Mouse (Mus musculus): ENCODE data around the gene 1700088E04Rik. TPM values are rescaled to one million over a fixed set of nuclear protein-coding genes. Genes with fewer than 3 reads are reported as not detected.

1700088E04Rik gene
- polyA plus RNA-seq, 1 experiment from 2014 or later: 4.2 TPM

Other genes with a start within 250 kb of the 1700088E04Rik start
- 0.21 and 0.55 TPM in 2 replicates for gene Gm49510, start 241.6 kb downstream of the 1700088E04Rik start, polyA plus RNA-seq (2015; fragmentation: Nextera tagmentation; extraction: Ambion mirVana)
- 21.5 and 23.3 TPM in 2 replicates for gene Sh3bp1, start 241.5 kb downstream of the 1700088E04Rik start, polyA plus RNA-seq (2015; fragmentation: Nextera tagmentation; extraction: Ambion mirVana)
- gene Pdxp, start 227.3 kb downstream of the 1700088E04Rik start, polyA plus RNA-seq (2015; fragmentation: Nextera tagmentation; extraction: Ambion mirVana): 2.2 and 6.4 TPM in 2 replicates
- gene Lgals1, start 214.5 kb downstream of the 1700088E04Rik start, polyA plus RNA-seq (2015; fragmentation: Nextera tagmentation; extraction: Ambion mirVana): 865 and 927 TPM in 2 replicates
- gene Nol12, start 206.3 kb downstream of the 1700088E04Rik start, polyA plus RNA-seq (2015; fragmentation: Nextera tagmentation; extraction: Ambion mirVana): 38.1 and 43.7 TPM in 2 replicates
- gene Triobp, start 193.5 kb downstream of the 1700088E04Rik start, polyA plus RNA-seq (2015; fragmentation: Nextera tagmentation; extraction: Ambion mirVana): 54.3 and 58.7 TPM in 2 replicates
- gene H1f0, start 112.8 kb downstream of the 1700088E04Rik start, polyA plus RNA-seq (2015; fragmentation: Nextera tagmentation; extraction: Ambion mirVana): 438 and 456 TPM in 2 replicates
- gene Galr3, start 99.4 kb downstream of the 1700088E04Rik start, polyA plus RNA-seq (2015; fragmentation: Nextera tagmentation; extraction: Ambion mirVana): 1.8 and 2.3 TPM in 2 replicates
- gene Ankrd54, start 78.4 kb downstream of the 1700088E04Rik start, polyA plus RNA-seq (2015; fragmentation: Nextera tagmentation; extraction: Ambion mirVana): 56.4 and 57.5 TPM in 2 replicates
- 221 and 238 TPM in 2 replicates for gene Eif3l, start 66.1 kb downstream of the 1700088E04Rik start, polyA plus RNA-seq (2015; fragmentation: Nextera tagmentation; extraction: Ambion mirVana)
- 5.2 and 6.3 TPM in 2 replicates for gene Micall1, start 32.4 kb downstream of the 1700088E04Rik start, polyA plus RNA-seq (2015; fragmentation: Nextera tagmentation; extraction: Ambion mirVana)
- 287 and 317 TPM in 2 replicates for gene Polr2f, start 244 bp downstream of the 1700088E04Rik start, polyA plus RNA-seq (2015; fragmentation: Nextera tagmentation; extraction: Ambion mirVana)
- gene Sox10, start 24.0 kb upstream of the 1700088E04Rik start, polyA plus RNA-seq (2015; fragmentation: Nextera tagmentation; extraction: Ambion mirVana): 5.2 and 5.4 TPM in 2 replicates
- 51.2 and 56.2 TPM in 2 replicates for gene Pick1, start 87.9 kb upstream of the 1700088E04Rik start, polyA plus RNA-seq (2015; fragmentation: Nextera tagmentation; extraction: Ambion mirVana)
- 0.29 and 0.32 TPM in 2 replicates for gene Gm49486, start 88.1 kb upstream of the 1700088E04Rik start, polyA plus RNA-seq (2015; fragmentation: Nextera tagmentation; extraction: Ambion mirVana)
- gene Slc16a8, start 113.5 kb upstream of the 1700088E04Rik start, polyA plus RNA-seq (2015; fragmentation: Nextera tagmentation; extraction: Ambion mirVana): 0.07 TPM in 1 of 2 replicates, not detected in the other
- gene Baiap2l2, start 144.3 kb upstream of the 1700088E04Rik start, polyA plus RNA-seq (2015; fragmentation: Nextera tagmentation; extraction: Ambion mirVana): 13.6 and 17.9 TPM in 2 replicates
- gene Pla2g6, start 187.1 kb upstream of the 1700088E04Rik start, polyA plus RNA-seq (2015; fragmentation: Nextera tagmentation; extraction: Ambion mirVana): 27.1 and 28.3 TPM in 2 replicates
- 6.0 and 7.1 TPM in 2 replicates for gene Maff, start 205.4 kb upstream of the 1700088E04Rik start, polyA plus RNA-seq (2015; fragmentation: Nextera tagmentation; extraction: Ambion mirVana)

Data from intestine, embryonic 16.5 days (tissue).